Mouse (Mus musculus): ENCODE data around the gene Atl2. TPM values are rescaled to one million over a fixed set of nuclear protein-coding genes. Genes with fewer than 3 reads are reported as not detected.

The Atl2 gene
- total RNA-seq, 4 experiments from 2014 or later: 140 to 155 (median 147) TPM

DNA sequence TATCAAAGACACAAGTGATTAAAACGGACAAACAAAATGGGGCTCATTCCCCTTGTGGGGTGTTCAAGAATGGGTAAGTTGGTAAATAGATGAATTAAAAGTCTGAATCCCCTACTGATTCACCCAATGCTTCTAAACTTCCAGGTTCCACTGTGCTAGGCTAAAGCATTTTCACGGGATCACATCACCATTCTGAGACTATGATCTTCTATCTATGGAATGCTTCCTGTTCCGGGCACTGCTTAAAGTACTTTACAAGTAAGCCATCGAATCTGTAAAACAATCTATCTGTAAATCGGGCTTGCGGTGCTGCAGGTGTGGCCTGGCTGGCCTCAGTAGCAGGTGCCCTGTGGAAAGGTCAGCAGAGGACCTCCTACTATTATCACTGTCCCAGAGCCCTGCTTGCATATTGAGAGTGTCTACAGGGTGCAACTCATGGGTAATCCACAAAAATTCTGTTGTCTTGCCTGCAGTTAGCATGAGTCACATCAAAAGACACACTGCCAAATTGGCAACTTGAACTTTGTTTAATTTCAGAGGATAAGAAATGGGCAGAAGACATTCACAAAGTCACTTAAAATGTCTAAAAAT, 2.3 kb upstream of the Atl2 start:
- DNase-seq (ENCODE audit: low spot score in 2 of 2): no peak

DNA sequence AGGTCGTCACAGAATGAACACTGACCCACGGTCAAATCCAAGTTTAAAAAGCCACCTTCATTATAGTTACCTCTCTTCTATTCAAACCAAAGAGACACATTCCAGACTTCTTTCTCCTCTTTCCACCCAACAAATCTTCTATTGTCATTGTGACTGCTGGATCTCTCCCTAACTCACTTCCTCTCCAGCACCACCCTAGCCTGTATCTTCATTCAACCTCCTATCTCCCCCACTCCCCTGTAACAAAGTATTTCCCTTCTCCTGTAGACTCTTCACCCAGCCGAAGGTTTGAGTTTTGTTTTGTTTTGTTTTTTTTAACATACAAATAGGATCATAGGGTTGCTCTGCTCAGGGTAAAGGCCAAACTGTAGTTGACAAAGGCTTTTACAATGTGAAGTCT, 1.7 kb upstream of the Atl2 start:
- no peak for DNase-seq (ENCODE audit: low spot score in 2 of 2)

DNA sequence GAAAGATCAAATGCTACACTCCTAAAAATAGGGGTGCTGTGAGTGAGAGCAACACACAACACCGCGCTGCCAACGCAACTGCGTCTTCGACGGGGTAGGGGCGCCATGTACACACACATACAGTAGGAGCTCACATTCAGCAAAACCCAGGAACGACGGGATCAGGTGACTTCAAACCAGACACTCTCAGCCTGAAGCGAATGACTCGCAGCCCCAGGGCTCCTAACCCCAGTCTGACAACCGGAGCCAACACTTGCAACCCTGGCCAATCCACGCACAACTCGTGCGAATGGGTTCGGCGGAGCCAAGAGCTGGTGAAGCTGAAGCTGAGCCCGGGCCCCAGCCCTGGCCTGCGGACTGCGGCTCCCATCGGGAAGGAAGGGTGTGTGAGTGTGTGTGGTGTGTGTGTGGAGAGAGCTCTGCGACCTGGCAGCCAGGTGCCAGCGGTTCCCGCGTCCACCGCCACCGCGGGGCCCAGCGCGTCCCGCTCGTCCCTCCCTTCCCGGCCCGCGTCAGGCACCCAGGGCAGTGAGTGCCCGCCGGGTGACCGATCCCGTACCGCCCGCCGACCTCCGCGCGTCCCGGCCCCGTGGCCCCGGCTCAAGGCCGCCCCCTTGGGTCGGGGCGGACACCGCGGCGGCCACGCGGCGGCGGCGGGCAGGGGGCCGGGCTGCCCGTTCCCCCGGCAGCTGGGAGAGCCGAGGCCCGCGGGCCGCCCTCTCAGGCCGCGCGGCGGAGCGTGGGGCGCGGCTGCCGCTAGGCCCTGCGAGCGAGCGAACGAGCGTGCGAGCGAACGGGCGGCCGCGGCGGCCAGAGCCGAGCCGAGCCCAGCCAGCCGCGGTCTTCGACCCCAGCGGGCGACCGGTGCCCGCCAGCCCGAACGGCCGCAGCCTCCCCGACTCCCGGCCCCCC, 696 bp downstream of the Atl2 start:
- DNase-seq (ENCODE audit: low spot score in 2 of 2): peak; percentile 68 to 79

DNA sequence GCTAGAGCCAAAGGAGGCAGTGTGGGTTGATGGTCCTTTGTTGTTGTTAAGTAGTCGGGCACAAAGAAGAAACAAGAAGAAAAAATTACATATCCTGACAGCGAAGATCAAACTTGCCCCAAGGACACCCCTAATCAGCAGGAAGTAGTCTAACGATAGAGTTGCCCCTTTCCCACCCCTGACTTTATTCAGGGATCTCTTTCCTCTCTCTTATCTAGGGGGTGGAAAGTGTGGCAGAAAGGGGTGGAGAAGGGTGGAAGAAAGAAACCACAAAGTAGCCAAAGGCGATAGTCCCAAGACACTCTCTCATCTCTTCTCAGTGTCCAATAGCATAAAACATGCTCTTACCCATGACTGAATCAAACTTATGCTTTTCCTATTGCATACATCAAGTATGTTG, 1.9 kb downstream of the Atl2 start:
- DNase-seq (ENCODE audit: low spot score in 2 of 2): no peak

DNA sequence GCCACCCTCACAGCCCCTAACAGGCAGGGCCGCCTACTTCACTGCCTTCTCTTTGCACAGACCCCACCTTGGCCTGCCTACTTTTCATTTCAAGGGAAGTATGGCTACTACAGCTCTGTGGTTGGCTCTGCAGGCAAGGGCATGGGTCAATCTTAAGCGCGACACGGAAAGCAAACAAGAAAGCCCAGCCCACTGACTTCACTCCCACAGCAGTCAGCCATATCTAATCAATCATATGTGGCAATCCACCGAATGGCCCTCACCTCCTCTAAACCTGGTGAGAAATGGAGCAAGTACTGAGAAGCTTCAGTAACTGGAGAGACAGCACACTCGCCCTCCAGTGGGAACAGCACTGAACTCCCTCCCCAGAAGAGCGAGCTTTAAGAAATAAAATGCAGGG, 4.0 kb downstream of the Atl2 start:
- DNase-seq (ENCODE audit: low spot score in 2 of 2): no peak

DNA sequence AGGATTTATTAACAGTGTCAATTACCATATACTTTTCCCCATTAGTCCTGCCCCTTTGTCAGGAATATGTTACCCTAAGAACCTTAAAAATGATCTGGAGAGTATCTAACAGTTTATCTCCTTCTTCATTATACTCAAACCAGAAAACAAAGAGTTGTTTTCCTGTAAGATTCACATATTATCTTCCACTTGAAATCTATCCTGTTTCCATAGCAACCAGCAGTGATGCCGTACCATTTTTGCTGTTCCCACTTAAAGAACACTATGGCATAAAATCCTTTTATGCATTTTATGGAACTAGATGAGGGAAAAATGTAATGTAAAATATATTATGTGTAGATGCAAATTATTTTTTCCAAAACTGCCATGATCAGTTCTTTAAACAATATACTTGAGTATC, 8.0 kb downstream of the Atl2 start:
- no peak for DNase-seq (ENCODE audit: low spot score in 2 of 2)

DNA sequence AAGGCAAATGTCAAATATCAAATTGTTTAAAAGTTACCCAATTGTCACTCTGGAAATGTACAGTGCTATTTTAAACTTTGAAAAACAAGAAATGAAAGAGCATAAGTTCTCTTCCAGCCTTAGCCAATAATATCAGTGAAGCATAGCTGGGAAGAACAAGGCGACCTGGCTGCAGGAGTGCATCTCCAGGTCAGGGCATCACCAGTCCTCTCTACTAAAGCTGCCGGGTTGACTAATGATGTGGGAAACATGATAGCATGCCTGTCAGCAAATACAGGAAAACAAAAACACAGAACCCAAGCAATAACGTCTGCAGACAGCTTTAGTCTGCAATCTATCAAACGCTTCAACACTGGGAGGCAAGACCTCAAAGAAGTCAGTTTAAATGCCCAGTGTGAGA, 12.7 kb downstream of the Atl2 start:
- DNase-seq (ENCODE audit: low spot score in 2 of 2): no peak

DNA sequence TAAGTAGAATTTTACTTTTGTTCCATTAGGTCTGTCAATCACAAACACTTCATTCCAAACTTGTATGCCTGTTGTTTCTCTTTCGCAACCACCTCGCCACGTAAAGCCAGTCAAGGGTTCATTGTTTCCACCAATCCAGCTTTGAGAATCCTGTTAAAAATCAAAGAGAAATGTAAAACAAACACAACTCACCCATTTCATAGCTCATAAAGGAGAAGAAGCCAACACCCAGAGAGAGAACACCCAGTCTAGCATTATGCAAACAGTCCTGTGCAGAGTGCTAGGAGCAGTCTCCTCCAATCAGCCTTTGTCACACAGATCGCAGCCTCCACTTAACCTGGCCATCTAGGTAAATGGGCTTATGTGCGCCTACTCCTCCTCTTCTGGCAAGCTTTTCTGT, 30.9 kb downstream of the Atl2 start:
- DNase-seq (ENCODE audit: low spot score in 2 of 2): no peak

DNA sequence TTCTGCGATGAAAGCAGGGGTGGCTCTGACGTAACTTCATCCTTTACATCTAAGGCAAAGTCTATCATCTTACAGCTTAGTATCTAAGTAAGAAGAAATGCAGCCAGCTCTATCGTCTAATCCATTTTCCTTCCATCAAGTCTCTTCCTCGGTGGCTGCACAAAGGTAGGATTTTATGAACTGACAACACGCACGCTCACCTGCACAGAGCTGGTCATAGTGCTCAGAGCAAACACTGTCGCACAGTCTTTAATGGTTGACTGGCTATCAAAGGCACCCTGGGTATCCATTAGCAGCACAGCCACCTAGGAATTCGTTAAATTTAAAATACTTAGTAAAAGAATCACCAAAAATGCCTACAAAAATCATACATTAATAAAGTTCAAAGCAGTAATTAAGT, 31.4 kb downstream of the Atl2 start:
- DNase-seq (ENCODE audit: low spot score in 2 of 2): no peak

DNA sequence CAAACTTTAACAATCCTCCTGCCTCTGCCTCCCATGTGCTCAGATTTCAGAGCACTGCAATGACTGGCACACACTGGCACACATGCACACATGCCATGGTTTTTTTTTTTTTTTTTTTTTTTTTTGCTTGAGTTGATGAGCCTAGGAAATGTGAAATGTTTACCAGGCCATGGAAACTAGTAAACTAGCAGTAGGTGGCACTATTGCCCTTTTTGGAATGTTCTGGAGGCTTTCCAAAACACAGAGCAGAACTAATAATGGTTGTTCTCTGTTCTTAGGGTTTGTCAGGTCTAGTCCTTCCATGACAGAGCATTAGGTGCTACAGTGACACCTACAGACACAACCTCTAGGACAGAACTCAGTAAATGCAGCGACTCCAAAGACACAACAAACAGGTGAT, 33.9 kb downstream of the Atl2 start:
- DNase-seq (ENCODE audit: low spot score in 2 of 2): no peak

DNA sequence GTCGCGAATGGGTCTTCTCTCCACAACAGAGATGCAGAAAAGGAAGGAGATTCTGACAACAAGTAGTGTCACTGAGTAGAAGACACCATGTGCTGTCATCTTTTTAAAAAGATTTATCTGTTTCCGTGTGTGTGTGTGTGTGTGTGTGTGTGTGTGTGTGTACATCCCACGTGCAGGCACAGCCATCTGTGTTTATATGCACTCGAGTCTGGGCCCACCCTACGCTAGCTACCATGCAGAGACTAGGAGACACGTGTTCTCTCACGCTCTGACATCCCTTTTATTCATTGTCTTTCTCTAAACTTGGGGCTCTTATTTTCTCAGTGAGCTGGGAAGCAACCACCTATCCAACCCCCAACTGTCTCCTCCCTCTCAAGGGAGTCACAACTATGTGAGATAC, 40.4 kb downstream of the Atl2 start:
- no peak for DNase-seq (ENCODE audit: low spot score in 2 of 2)

DNA sequence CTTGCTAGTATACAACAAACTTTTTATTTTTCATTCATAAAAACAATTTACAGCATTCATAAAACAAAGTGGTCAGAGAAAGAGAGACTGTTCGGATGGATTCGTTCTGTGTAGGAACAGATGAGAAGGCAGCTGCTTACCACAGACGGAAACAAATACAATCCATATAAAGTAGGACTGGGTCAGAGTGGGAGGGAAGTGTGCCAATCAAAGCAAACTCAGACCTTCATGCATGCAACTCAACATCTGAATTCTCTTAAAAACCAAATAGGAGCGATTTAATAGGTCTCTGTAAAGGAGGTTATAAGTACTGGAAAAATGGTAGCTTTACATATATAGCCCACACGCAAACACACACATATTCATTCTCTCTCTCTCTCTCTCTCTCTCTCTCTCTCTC, 47.5 kb downstream of the Atl2 start:
- no peak for DNase-seq (ENCODE audit: low spot score in 2 of 2)

DNA sequence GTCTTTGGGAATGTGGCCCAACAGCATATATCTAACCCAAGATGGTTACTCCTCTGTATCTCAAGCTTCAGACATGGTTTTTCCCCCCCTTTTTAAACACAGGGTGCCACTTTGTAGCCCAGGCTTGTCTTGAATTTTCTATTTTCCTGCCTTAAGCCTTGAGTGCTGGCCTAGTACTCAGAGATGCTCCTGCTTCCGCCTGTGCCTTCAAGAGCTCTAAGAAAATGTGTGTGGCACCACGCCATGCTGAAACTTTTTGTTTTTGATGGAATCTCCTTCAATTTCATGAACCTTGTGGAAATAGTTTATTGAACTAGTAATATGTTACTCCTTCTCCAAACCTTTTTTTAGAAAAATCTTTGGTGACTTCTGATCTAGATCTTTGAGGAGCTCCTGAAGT, 49.7 kb downstream of the Atl2 start:
- no peak for DNase-seq (ENCODE audit: low spot score in 2 of 2)

DNA sequence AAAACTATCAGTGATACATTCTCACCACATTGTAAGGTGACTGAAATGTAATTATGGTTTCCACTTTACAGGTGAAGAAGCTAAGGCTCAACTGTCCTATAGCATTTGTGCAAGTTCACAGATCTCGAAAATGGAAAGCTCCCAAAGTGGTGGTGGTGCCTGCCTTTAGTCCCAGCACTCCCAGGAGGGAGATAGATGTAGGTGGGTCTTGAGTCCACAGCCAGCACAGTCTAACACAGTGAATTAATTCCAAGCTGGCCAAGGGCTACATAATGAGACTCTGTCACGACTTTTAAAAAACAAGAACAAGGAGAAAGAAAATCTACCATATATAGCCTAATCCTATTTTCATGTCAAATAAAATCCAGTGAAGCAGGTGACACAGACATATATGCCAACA, 50.2 kb downstream of the Atl2 start:
- DNase-seq (ENCODE audit: low spot score in 2 of 2): no peak

DNA sequence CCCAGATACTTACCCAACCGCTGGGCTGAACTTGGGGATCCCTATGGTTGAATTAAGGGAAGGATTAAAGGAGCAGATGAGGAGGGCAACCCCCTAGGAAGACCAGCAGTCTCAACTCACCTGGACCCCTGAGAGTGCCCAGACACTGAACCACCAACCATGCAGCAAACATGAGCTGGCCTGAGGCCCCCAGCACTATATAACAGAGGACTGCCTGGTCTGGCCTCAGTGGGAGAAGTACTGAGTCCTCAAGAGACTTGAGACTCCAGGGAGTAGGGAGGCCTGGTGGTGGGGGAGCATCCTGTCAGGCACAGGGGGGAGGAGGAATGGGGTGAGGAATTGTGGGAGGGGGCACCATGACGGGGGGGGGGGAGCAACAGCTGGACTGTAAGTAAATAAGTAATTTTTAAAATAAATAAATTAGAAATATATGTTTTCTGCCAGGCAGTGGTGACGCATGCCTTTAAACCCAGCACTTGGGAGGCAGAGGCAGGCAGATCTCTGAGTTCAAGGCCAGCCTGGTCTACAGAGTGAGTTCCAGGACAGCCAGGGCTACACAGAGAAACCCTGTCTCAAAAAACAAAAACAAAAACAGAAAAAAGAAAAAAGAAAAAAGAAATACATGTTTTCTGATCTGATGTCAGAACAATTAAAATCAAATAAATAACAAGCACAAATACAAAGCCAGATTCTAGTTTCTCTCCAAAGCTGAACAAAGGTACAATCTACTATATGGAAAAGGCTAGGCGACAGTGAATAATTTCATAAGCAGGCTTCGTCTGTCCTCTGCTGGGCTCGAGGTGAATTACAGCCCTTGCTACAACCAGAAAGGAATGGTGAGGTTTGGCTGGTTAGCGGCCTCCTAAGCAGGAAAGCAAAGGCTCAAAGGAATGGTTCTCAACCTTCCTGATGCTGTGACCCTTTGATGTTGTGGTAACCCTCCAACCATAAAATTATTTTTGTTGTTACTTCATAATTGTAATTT, 55.4 kb downstream of the Atl2 start:
- DNase-seq (ENCODE audit: low spot score in 2 of 2): peak; percentile 28 to 30

DNA sequence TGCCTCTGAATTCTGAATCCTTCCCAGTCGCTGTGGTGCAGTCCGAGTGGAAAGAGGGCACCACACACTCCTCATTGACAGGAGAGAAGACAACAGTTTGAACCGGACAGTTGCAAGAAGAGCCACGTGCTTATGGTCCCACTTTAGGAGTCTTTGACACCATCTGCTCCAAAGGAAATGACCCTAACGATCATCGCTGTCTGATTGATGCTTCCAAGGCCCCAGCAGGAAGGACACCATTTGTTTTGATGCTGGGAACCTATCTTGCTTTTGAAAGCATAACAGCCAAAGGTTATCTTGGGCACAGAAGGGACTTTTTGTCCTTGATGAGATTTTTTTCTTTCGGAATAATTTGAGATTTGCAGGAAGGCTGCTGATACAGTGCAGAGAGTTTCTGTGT, 58.9 kb downstream of the Atl2 start:
- no peak for DNase-seq (ENCODE audit: low spot score in 2 of 2)

DNA sequence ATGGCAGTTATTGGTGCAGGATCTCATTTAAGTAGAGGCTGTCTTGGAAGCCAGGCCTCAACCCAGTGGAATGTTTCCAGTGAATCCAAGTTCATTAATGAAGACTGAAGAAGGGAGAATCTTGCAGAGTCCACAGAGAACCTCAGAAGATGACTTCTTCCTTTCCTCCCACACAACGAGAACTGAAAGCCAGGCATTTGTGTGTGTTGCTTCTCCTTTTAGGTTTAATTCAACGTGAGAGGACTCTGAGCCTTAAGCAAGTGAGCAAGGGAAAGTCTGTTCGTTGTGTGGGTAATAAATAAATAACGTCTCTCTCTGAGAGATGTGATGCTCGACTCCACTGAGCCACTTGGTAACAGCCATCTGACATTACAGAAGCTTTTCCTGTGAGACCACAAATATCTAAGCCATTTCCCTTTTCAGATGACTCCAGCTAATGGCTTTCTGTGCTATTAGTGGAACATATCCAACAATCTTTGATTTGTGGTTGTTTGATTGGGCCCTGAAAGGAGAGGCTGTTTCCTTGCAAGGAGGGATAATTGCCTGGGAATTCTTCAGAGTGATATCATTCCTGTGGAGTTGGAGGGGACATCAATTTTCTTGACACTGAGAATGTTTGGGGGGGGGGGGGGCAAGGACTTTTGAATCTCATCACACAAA, 60.1 kb downstream of the Atl2 start:
- no peak for DNase-seq (ENCODE audit: low spot score in 2 of 2)

DNA sequence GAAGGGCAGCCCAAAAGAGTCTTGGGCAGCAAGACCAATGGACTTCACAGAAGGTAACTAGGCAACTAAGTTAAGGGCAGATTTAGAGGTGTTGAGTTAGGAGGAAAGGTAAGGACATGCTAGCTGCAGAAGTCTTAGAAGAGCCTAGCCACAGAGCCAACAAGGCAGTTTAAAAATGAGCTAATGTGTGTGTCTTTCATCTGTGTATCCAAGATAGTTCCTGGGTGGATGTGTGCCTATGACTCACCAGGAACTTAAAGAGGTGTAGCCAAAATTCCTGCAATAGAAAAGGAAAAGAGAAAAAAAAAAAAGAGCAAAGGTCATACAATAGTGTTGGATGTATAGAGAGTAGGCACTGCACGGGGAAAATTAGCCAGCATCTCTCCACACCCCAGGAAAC, 63.6 kb downstream of the Atl2 start:
- no peak for DNase-seq (ENCODE audit: low spot score in 2 of 2)

DNA sequence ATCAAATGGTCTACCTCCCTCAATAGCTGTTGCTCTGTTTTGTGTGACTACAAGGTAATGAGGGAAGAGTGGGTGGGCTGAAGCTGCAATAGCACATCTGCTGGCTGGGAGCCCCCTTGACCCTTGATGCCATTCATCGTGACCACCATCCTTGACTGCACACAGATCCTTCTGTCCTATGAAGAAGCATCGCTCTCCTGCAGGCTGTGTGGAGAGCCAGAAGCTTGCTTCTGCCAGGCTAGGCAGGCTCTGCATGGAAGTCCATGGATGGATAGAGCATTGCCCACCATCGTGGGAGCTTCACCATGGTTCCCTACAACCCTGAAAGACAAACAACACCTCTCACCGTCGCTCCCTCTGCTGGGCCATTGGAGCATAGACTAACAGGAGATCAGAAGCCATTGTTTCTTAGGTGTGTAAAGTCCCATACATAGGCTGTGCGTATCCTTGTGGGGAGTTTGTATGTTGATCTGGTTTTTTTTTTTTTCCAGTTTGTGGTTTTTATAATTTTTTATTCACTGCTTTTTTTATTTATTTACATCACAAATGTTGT, 69.4 kb downstream of the Atl2 start:
- no peak for DNase-seq (ENCODE audit: low spot score in 2 of 2)

DNA sequence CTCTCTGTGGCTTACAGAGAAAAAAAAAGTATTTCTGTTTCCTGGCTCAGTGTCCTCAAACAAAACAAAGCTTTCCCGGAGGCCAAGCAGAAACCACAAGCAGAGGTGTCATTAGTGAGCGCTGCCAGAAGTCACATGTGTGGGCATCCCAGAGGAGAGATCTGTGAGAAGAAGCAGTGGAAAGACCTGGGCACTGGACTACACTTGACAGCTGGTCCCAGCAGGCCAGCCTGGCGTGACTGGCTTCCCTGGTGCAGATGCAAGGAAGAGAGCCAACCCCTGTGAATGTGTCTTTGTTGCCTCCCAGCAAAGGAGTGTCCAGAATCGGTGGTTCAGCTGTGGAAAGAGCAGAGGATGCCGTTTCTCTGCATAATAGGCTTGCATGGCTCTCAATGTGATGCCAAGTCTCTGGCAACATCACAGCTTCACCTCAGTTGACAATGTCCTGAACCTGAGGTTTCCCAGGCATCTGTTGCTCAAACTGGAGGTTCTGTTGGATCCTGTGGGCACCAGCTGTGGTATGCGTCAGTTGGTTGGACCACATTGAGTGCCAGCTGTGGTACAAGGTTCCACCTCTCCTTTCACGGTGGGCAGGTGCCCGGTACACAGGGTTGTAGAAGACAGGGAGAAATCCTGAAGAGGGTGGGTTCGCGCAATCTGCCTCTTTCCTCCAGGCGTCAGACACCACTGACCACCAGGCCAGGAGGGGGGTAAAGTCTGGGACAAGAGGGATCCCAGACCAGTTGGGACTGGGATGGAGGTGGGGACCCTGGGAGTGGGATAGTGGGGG, 70.5 kb downstream of the Atl2 start:
- no peak for DNase-seq (ENCODE audit: low spot score in 2 of 2)

All from gastrocnemius, adult 8-10 months (tissue).